Mouse (Mus musculus) spleen, embryonic (tissue): ENCODE data around the gene Mecom.

Experiments
- CTCF ChIA-PET: fragments of 350-600 bp; sonication (Branson Sonifier 250); formaldehyde crosslinking; loops from one replicate; lab custom pipeline; 2022; lab: Charles Lee

Gene Mecom

DNA sequence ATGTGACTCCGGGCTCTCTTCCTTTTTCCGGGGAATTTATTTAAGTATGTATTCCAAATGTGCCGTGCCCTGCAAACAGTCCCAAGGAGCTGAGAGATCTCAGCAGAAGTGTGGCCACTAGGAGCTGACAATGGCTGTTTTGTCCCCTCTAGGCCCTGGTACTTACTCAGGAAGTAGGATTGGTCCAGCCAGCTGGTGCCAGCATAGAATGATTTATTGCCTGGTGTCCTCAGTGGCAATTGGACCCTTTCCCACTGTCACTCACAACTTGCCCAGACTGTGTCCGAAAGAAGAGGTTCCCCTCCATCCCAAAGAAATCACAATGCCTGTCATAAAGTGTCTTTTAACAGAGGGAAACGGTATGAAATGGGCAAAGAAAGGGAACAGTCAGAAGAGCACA lies 340.4 kb downstream of the Mecom start:
- CTCF ChIA-PET, result interaction anchor here (0.6 kb wide), 1 partner anchor 19 kb away, joined by 13 read pairs; no protein-coding TSS in a partner anchor

- CTCF ChIA-PET, result no interaction called here
Observed at GRCm38 (mm10) chr3:30206123-30206522, 341.7 kb downstream of the Mecom start.

GRCm38 (mm10) chr3:30203764-30204163 lies 344.0 kb downstream of the Mecom start:
- CTCF ChIA-PET, result no interaction called here

DNA sequence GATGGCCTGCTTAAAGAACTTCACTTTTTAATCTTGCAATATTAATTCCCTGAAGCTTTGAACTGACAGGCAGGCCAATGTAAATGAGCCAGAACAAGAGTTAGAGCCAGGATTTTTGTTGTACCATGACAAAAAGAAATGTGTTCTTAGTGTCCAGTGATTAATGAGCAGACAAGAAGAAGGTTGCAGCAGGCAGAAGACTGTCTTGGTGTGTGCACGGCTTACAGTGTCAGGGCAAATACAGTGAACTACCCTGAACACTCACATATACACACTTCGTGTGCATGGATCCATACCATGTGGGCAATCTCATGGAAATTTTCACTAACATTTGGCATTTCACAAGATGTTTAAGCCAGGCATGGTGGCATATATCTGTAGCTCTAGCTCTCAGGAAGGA lies 349.0 kb downstream of the Mecom start:
- CTCF ChIA-PET, result no interaction called here

GRCm38 (mm10) chr3:30198227-30198626 lies 349.6 kb downstream of the Mecom start:
- CTCF ChIA-PET, result no interaction called here

GRCm38 (mm10) chr3:30195186-30195585 lies 352.6 kb downstream of the Mecom start:
- CTCF ChIA-PET, result no interaction called here

DNA sequence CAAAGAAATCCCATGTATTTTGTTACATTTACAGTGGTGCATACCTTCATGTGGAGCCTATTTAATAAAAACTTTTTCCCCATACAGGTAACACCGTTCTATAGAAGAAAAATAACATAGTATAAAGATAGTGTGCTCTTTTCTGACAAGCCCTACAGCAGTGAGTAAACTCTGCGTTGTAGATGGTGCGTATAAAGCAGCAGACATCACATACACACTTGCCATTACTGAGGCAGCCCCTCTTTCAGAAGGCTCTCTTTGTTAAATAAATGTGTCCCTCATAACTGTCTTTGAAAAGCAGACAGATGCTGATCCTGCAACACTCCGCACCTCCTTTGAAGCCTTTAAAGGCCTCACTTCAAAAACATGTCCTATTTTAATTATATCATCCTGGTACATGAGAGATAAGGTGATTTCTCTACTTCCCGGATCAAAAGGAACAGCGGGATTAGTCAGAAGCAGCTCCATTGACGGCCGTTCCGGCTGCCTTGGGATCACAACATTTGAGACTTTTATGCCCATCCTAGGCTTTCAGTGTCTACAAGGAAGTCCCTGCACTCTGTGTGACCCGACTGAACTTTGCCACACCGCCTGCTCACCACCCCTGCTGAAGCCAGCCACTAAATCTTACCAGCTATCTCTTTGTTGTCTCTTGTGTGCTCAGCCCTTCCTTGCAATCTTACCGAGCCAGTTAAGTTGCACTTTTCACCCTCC lies 355.4 kb downstream of the Mecom start:
- CTCF ChIA-PET, result no interaction called here

DNA sequence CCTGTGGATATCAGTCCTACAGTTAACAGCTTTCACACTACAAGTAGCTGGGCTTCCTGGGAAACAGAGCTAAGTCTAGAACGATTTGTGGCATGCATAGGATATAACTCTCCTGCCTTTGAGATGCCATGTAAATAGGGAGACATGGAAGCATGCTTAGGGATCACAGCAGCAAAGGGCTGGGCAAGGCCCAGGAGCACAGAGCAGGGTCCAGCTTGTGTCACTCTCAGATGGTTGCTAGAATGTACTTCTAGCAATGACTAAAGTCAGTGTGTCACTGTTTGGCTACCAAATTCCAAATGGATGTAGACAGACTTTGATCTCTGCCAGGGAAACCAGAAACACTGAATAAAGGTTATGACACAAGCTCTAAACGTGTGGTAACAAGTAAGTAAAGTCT lies 358.5 kb downstream of the Mecom start:
- CTCF ChIA-PET, result no interaction called here

DNA sequence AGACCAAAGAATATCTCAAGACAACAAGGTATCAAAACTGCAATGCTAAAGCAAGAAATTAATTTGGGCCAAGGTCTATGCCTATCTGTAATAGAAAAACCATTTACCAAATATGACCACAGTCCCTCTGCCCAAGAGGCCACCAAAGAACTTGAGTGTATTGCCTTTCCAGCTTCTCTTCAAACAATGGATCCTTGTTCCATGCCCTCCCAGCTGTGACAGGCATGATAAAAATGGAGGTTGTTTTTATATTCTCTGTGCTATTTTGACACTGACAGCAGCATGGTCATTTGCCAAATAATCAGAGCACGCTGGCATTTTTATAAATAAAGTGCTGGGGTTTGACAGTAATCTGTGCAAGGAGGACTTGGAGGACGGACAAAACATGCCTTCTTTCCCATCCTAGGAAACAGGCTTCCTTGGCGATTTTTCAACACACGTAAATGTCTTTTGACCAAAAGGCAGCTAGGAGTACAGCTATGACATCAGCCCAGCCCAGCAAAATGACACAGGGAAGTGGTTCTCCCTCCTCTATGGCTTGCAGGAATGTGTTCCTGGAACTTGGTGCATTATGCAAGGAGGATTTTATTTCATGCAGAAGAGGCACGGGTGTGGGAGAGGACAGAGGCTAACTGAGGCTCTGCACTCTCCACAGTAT lies 359.9 kb downstream of the Mecom start:
- CTCF ChIA-PET, result no interaction called here

- CTCF ChIA-PET, result no interaction called here
Observed at GRCm38 (mm10) chr3:30181807-30182481, 365.9 kb downstream of the Mecom start.

DNA sequence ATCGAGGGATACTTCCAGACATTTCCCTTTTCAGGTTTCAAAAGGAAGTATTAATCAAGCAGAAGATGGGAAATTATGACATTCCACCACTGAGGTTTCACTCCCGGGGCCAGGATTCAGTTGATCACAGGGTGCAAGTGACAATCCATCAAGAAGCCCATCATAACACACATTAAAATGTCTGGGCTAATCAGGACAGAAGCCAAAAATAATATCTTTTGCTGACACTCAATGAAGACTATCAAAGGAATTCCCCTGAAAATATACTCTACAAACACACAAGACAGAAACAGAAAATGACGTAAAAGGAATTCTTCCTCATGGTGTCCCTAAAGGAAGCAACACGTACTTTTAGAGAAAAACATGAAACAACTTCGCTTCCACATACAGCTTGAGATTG lies 371.2 kb downstream of the Mecom start:
- CTCF ChIA-PET, result no interaction called here

DNA sequence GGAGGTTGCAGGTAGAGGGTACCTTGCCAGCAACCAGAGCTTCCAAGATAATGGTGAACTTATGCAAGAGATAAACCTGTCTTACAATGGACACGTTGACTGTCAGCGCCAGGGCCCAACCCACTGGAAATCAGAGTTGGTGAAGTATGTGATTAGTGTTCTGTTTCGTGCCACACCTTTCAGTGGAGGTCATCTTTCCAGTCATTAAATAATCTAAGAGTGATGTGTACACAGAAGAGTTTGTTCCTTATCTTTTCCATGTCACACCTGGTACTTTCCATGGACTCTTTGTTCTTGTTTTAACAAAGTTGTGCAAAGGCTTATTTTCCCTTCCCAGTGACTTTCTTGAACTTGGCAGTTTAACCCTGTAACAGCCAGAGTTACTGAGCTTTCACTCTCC lies 374.0 kb downstream of the Mecom start:
- CTCF ChIA-PET, result no interaction called here

DNA sequence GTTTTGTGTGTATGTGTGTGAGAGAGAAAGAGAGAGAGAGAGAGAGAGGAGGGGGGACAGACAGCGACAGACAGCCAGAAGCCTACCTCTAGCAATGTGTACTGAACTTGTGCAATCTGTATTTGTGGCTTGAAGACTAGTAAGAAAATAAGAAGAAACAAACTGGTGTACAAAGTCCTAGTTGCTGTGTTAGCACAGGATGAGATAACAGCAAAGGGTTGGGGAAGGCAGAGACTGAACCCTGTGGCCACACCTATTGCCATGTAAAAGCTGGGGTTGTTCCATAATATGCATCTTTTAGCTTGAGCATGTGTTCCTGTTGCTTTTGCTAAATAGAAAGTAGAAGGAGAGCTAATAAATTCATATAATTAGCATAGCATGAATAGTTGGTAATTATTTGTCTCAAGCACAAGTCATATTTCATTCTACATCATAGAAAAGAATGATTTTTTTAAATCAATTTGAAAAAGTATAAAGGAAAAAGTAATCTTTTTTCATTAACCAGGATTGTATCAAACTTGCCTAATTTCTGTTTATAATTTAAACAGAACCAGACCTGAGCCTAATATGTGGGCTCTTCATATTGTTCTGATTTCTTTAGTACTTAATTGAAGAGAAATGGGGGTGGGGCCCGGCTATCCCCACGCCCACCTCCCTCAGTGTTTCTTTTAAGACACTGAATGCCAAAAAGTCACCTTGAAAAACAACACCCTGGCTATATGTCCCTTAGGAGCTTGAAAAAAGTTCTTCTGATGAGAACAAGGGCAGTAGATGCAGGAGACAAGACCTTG lies 379.2 kb downstream of the Mecom start:
- CTCF ChIA-PET, result no interaction called here

DNA sequence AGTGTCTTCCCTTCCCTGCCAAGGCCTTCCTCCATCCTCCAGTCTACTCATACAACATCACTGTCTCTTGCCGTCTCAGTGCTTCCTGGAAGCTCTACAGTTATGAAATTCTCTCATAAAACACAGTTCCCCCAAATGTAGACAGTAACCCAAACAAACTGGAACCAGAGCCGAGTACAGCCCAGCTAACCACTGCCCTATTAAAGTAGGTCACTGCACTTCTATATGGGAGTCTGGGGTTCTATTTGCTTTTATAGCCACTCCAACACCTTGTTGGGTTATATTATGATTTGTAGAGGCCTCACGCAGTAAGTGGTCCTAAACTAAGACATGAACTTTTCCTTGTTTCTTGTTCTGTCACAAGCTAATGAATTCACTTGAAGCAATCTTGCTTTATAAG lies 380.8 kb downstream of the Mecom start:
- CTCF ChIA-PET, result no interaction called here

DNA sequence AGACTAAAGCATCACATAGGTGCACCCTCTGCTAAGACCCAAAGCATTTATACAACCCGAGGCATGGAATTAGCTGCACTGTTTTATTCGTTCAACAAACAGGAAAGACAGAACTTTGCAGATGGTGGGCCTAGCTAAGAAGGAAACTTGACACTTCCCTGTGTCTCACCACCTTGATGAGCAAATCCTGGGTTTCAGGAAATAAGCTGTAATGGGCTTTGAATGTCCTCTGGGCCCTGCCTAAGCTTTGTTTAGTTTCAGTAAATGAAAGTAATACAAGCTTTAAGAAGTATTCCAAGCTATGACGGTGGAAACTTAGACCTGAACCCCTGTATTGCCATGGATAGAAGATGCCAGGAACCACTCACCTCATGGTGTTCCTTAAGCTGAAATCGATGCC lies 383.0 kb downstream of the Mecom start:
- CTCF ChIA-PET, result no interaction called here

GRCm38 (mm10) chr3:30163390-30163789 lies 384.4 kb downstream of the Mecom start:
- CTCF ChIA-PET, result no interaction called here

DNA sequence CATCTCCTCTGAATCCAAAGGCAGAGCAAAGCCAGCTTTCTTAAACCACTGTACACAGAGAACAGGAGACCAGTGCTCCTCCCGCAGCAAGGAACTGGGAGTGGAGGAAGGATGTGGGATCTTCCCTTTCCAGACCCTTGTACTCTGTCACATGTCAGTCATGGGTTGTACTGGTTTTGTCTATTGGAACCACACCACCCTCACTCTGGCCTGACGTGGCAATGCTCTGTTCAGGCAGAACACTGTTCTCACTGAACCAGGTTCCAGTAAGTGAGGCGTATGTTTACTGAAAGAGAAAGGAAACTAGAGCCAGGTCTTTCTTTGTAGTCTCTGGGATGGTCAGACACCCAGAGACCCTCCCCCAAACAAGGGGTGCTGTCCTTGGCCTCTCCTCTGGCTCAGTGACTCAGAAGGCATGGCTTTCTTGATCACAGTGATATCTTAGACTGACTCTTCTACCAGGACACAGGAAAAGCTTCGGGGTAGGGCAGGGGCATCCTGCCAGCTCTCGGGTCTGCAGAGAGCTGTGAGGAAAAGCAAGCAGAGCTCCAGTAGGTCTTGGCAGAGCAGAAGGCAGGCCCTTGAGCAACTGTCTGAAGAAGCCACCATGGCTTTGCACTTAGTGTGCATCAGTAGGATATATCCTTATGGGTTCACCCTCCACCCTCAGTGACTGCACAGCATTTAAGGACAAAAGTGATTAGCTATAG lies 386.7 kb downstream of the Mecom start:
- CTCF ChIA-PET, result no interaction called here

DNA sequence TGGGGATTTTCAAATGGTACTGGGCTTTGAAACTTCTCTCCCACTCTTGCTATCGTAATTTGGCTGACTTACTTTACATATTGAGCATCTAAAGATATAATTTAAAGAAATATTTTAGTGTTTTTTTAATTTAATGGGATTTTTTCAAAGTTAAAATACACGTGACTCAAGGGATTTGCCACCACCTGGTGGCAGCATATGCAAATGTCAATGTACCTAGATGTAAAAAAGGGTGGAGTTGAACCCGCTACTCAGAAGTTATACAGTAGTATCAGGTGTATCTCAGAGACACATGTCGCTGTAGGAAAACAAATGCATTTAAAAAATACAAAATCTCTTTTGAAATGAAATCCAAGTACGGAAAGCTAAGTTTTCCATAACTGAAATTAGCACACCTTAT lies 387.5 kb downstream of the Mecom start:
- CTCF ChIA-PET, result no interaction called here

DNA sequence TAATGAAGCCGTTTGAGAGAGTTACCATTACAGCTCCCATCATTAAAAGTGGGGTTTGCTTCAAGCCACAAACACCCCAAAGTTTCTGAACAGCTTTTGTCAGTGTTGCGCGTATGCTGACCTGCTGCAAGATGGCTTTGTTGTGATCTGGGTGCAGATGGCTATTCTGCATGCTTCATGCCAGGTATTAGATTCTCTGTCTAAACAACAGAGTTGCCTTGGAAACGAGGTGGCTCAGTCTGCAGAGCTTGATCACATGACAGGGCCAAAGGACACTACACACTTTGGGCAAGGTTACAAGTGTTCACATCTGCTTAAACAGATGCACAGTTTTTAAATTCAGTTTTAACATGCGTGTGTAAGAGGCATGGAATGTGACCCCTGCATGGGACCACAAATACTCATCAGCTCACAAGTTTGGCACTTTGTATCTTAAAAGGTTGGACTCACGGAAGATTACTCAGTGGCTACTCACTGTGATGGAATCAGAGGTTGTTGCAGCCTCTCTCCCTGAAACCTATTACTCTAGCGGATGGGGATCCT lies 390.6 kb downstream of the Mecom start:
- CTCF ChIA-PET, result no interaction called here

GRCm38 (mm10) chr3:30154390-30154789 lies 393.4 kb downstream of the Mecom start:
- CTCF ChIA-PET, result no interaction called here

DNA sequence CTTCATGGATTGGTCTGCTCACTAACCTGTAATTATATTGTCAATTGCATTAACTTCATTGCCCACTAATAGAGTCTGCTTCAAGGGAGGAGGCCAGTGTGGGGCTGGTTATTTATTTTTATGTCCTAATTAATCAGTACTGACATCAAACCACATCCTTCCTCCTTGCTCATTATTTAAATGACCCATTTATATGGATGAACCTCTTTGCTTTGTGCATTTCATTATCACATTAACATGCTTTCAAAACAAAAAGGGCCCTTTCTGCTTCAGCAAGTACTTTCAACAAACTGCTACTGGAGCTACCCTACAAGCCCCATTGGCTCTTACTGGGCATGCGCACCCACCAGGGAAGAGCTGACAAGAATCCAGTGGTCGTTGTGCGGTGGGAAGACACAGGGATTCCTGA lies 393.9 kb downstream of the Mecom start:
- CTCF ChIA-PET, result no interaction called here
